10 mouse cellular contexts compared by ENCODE assay signal in genomic region chr3:145648991-145649851, GRCm38 (mm10). TPM values are rescaled to one million over a fixed set of nuclear protein-coding genes. Genes with fewer than 3 reads are reported as not detected.
DNase-seq lines count a peak whose midpoint lies in the region; ATAC-seq lines count a peak whose summit lies in the region.
"Had no signal": no experiment of that assay in that cellular context is flagged by ENCODE, and none has a peak within 500 bp of the region (broad histone marks: within the 10 kb centered on the region; RNA-seq: fewer than 3 reads in every experiment).

No protein-coding gene starts in this region.

- H3K27me3 ChIP-seq in heart, embryonic 10.5 days (ENCODE audit: insufficient read depth, poor library complexity, severe bottlenecking) = no peaks in the 10 kb centered on the region
- H3K27me3 ChIP-seq in kidney, embryonic 14.5 days (ENCODE audit: control insufficient read depth, insufficient read depth, low read length) = no peaks in the 10 kb centered on the region
- no peaks in the 10 kb centered on the region for H3K27me3 ChIP-seq in stomach, embryonic 14.5 days (ENCODE audit: control insufficient read depth, insufficient read depth, low read length)
- H3K27me3 ChIP-seq: CH12.LX had no signal

- no peaks in the 10 kb centered on the region for H3K9me3 ChIP-seq in heart, embryonic 10.5 days
- no peaks in the 10 kb centered on the region for H3K9me3 ChIP-seq in kidney, embryonic 14.5 days (ENCODE audit: control insufficient read depth, low read length)
- no peaks in the 10 kb centered on the region for H3K9me3 ChIP-seq in stomach, embryonic 14.5 days (ENCODE audit: control insufficient read depth, low read depth, low read length)

- under 1% methylated on average over 49 of the region's 49 CpGs for WGBS in heart, embryonic 10.5 days
- WGBS in kidney, embryonic 14.5 days = 1% methylated on average over 48 of the region's 49 CpGs
- under 1% methylated on average over 49 of the region's 49 CpGs for WGBS in stomach, embryonic 14.5 days

- peak overlapping the region; percentile 75 for H3K4me3 ChIP-seq in heart, embryonic 10.5 days
- peak overlapping the region; percentile 63 for H3K4me3 ChIP-seq in kidney, embryonic 14.5 days (ENCODE audit: low read length)
- peak overlapping the region; percentile 66 for H3K4me3 ChIP-seq in stomach, embryonic 14.5 days (ENCODE audit: low read depth, low read length)

- peaks cover 18% of the 10 kb centered on the region for H3K36me3 ChIP-seq in heart, embryonic 10.5 days
- H3K36me3 ChIP-seq in kidney, embryonic 14.5 days (ENCODE audit: control insufficient read depth, insufficient read depth, low read length) = peaks cover 3% of the 10 kb centered on the region; the same call in 1 of the 2 replicates
- H3K36me3 ChIP-seq in stomach, embryonic 14.5 days (ENCODE audit: control insufficient read depth, insufficient read depth, low read length) = no peaks in the 10 kb centered on the region; the same call in 1 of the 2 replicates

- peak overlapping the region; percentile 97 for H3K27ac ChIP-seq in heart, embryonic 10.5 days
- peak overlapping the region; percentile 77 for H3K27ac ChIP-seq in kidney, embryonic 14.5 days (ENCODE audit: low read depth, low read length)
- peak overlapping the region; percentile 90 for H3K27ac ChIP-seq in stomach, embryonic 14.5 days (ENCODE audit: low read length)
- H3K27ac ChIP-seq: macrophage had no signal

- H3K4me1 ChIP-seq in heart, embryonic 10.5 days = peaks cover 56% of the 10 kb centered on the region
- H3K4me1 ChIP-seq in kidney, embryonic 14.5 days (ENCODE audit: control insufficient read depth, insufficient read depth, low read length) = peaks cover 25% of the 10 kb centered on the region
- H3K4me1 ChIP-seq in stomach, embryonic 14.5 days (ENCODE audit: control insufficient read depth, insufficient read depth, low read length) = peaks cover 40% of the 10 kb centered on the region; the same call in 1 of the 2 replicates

- DNase-seq in frontal cortex, postnatal 36 days (ENCODE audit: low spot score in 2 of 2) = peak; percentile 17 to 19
- DNase-seq in frontal cortex, adult 2 months (ENCODE audit: extremely low spot score in 1 of 2, low spot score in 1 of 2) = no peak
- peak; percentile 77 for DNase-seq in embryo, embryonic 9.5 days (ENCODE audit: extremely low spot score)
- DNase-seq in heart, embryonic 10.5 days (ENCODE audit: low spot score) = peak; percentile 83
- peak; percentile 77 for DNase-seq in lung, postnatal 10 days
- no peak for DNase-seq in layer of hippocampus, adult 18-20 months (ENCODE audit: low spot score in 2 of 2)

- H3K4me2 ChIP-seq in kidney, embryonic 14.5 days (replicated peaks; ENCODE audit: low read depth, low read length) = peak overlapping the region; percentile 79
- H3K4me2 ChIP-seq in stomach, embryonic 14.5 days (replicated peaks; ENCODE audit: low read depth, low read length) = peak overlapping the region; percentile 80

- peak; percentile 11; the same call in 1 of the 2 replicates for ATAC-seq in kidney, embryonic 14.5 days (ENCODE audit: low FRiP score, low TSS enrichment)
- 0 out of 2 replicates have a peak, but pooled peaks have one; percentile 9 for ATAC-seq in stomach, embryonic 14.5 days (ENCODE audit: insufficient number of reproducible peaks, insufficient read depth, low FRiP score, low read depth)

- H3K9ac ChIP-seq in kidney, embryonic 14.5 days (ENCODE audit: low read depth, low read length) = peak overlapping the region; percentile 74
- H3K9ac ChIP-seq in stomach, embryonic 14.5 days (replicated peaks; ENCODE audit: low read depth, low read length) = peak overlapping the region; percentile 86

RNA-seq across cellular contexts. Expression of gene Ccn1, which starts 0.6 kb away (rescaled TPM):
- polyA plus RNA-seq in frontal cortex, adult 2 months (2012; rRNA removed) = 7.8 and 9.1 TPM in 2 replicates
- polyA plus RNA-seq in heart, embryonic 10.5 days (2016; fragmentation: Nextera tagmentation; extraction: Ambion mirVana) = 78.7 and 82.7 TPM in 2 replicates
- 22.4 and 30.9 TPM in 2 replicates for polyA plus RNA-seq in kidney, embryonic 14.5 days (2014; fragmentation: Nextera tagmentation; extraction: Ambion mirVana)
- polyA plus RNA-seq in stomach, embryonic 14.5 days (2014; fragmentation: Nextera tagmentation; extraction: Ambion mirVana) = 20.9 and 25.8 TPM in 2 replicates
- 1 to 10 TPM; 5.2 to 5.3 TPM for total RNA-seq in layer of hippocampus, adult 18-20 months (2021)
- total RNA-seq: CH12.LX had no signal

Comparison
In these comparisons a context has a peak if more than half of its experiments do, and no peak if none do; other contexts are left out.
1. DNase-seq: peak in frontal cortex, postnatal 36 days (2 of 2), embryo, embryonic 9.5 days (single experiment), heart, embryonic 10.5 days (single experiment) and lung, postnatal 10 days (single experiment); none in frontal cortex, adult 2 months (0 of 2) and layer of hippocampus, adult 18-20 months (0 of 2).
2. Peak in every context shown above with its lines, with median percentiles within 50 percentile points of each other: H3K27ac ChIP-seq and H3K4me3 ChIP-seq.